Mouse (Mus musculus) stomach, embryonic 14.5 days (tissue): ENCODE measurements at regions not wholly inside any gene's neighbourhood (a gene's known extent, or its start where the extent isn't known, plus 50 kb on each side); places are given as distances from the start of the nearest gene placed in this dataset.

Experiments used
- ATAC-seq: fragments of 200-750 bp; cut with Nextera tagmentation; 2 replicates; pipeline ENCODE4 v1.8.0; 2017; ENCODE audit warnings: low read depth, moderate TSS enrichment; ENCODE audit not compliant: insufficient number of reproducible peaks, insufficient read depth, low FRiP score
- H3K27ac ChIP-seq: fragments of 300-500 bp; sonication (generic); 2 replicates; pipeline ENCODE4 v1.5.1; 2014; ENCODE audit warnings: mild to moderate bottlenecking, low read length, moderate library complexity, mixed read lengths
- H3K27me3 ChIP-seq: fragments of 300-500 bp; sonication (generic); 2 replicates; pipeline ENCODE4 v1.6.1; 2014; ENCODE audit warnings: low read length, control low read depth, mixed read lengths; ENCODE audit not compliant: control insufficient read depth, insufficient read depth
- H3K36me3 ChIP-seq: fragments of 300-500 bp; sonication (generic); 2 replicates; pipeline ENCODE4 v1.6.1; 2014; ENCODE audit warnings: mild to moderate bottlenecking, control low read depth, low read length, moderate library complexity, mixed read lengths; ENCODE audit not compliant: control insufficient read depth, insufficient read depth
- H3K4me1 ChIP-seq: fragments of 300-500 bp; sonication (generic); 2 replicates; pipeline ENCODE4 v1.6.1; 2014; ENCODE audit warnings: low read length, control low read depth, mixed read lengths; ENCODE audit not compliant: control insufficient read depth, insufficient read depth
- H3K4me2 ChIP-seq: fragments of 300-500 bp; sonication (generic); replicated peaks from 2 replicates; pipeline ENCODE4 v1.6.1; 2014; ENCODE audit warnings: low read depth, low read length, control low read depth
- H3K4me3 ChIP-seq: fragments of 300-500 bp; sonication (generic); 2 replicates; pipeline ENCODE4 v1.5.1; 2014; ENCODE audit warnings: low read depth, low read length, control low read depth
- H3K9ac ChIP-seq: fragments of 300-500 bp; sonication (generic); replicated peaks from 2 replicates; pipeline ENCODE4 v1.6.1; 2014; ENCODE audit warnings: low read depth, mild to moderate bottlenecking, control low read depth, low read length, moderate library complexity, mixed read lengths
- H3K9me3 ChIP-seq: fragments of 300-500 bp; sonication (generic); 2 replicates; pipeline ENCODE4 v1.6.1; 2016; ENCODE audit warnings: low read depth, low read length, control low read depth; ENCODE audit not compliant: control insufficient read depth
- WGBS: fragments of 180-500 bp; shearing (Covaris S2); extraction: QIAGEN DNeasy Blood & Tissue Kit; methylation state at CpG from one replicate; pipeline ENCODE4 v1.1.7; 2014; 5-methylcytosine and 5-hydroxymethylcytosine counted together

DNA sequence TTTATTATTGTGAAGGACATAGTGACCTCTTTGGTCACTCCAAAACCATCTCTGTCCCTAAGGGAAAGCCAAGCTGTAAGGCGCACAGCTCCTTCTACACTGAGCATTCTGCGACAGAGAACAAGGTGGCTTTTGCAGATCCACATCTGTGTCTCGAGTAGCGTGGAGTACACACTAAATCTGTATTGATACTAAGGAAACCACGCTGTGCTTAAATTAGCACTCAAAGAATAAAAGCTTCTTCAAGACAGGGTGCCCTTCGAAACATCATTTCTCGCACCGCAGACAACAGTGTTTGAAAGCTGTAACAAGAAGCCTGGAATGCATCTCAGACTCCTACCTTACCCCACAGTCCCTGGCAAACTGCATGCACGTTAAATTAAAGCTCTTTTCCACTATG lies 52.9 kb upstream of the Bdnf start:
- no peak overlapping the region for H3K4me2 ChIP-seq
- H3K4me3 ChIP-seq = no peak overlapping the region
- H3K27ac ChIP-seq = no peak overlapping the region
- no peak overlapping the region for H3K9ac ChIP-seq
- no peak for ATAC-seq
- WGBS = 53% methylated on average over 9 of the region's 9 CpGs
- no peaks in the 10 kb centered on the region for H3K4me1 ChIP-seq
- H3K9me3 ChIP-seq = no peaks in the 10 kb centered on the region
- no peaks in the 10 kb centered on the region for H3K36me3 ChIP-seq
- no peaks in the 10 kb centered on the region for H3K27me3 ChIP-seq
